Mouse (Mus musculus) urinary bladder, adult 2 months (tissue): ENCODE measurements around the gene Otc. TPM values are rescaled to one million over a fixed set of nuclear protein-coding genes. Genes with fewer than 3 reads are reported as not detected.

Experiments used
- DNase-seq: peaks from one replicate; pipeline ENCODE4 v3.0.0; 2022; ENCODE audit warnings: low spot score
- polyA plus RNA-seq: library from polyadenylated mRNA; depleted of rRNA; stranded (reverse); fragments of >200 nt; gene quantifications from 2 replicates; pipeline ENCODE4 v1.2.3, GENCODE M21; 2012; rRNA removed

Otc gene
- polyA plus RNA-seq = not detected in 2 replicates

DNA sequence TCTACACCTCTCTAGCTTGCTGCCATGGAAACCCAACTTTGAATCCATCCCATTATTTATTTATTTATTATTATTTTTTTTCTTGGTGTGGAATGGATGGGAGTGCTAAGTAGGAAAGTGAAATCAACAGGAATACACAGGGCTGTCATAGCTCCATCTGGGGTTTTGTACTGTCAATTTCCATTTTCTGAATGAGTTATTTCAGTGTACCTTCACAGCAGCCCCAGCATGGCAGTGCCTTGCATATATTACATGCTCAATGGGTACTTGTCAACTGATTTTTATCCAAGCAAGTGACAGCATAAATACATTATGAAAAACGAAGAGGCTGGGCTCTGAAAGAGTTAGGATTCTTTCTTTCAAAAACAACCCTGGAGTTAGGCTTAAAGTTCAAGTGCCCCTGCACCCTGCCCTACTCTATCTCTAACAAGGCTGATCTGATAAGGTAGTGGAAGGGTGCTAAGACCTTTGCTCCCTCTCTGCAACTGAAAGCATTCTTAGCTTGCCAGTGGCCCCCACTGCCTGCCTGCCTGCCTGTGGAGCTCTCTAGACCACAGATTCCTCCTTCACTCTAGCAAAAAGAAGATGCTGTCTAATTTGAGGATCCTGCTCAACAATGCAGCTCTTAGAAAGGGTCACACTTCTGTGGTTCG is at the start of gene Otc:
Otc (plus strand) TSS at position 454 of the 653 bp plus-strand sequence.
- no peak for DNase-seq

GRCm38 (mm10) chrX:10205937-10206336 is 46.2 kb upstream of the Otc start:
- DNase-seq = no peak

- DNase-seq = peak; percentile 23
Observed at GRCm38 (mm10) chrX:10215972-10216371, 36.1 kb upstream of the Otc start.

DNA sequence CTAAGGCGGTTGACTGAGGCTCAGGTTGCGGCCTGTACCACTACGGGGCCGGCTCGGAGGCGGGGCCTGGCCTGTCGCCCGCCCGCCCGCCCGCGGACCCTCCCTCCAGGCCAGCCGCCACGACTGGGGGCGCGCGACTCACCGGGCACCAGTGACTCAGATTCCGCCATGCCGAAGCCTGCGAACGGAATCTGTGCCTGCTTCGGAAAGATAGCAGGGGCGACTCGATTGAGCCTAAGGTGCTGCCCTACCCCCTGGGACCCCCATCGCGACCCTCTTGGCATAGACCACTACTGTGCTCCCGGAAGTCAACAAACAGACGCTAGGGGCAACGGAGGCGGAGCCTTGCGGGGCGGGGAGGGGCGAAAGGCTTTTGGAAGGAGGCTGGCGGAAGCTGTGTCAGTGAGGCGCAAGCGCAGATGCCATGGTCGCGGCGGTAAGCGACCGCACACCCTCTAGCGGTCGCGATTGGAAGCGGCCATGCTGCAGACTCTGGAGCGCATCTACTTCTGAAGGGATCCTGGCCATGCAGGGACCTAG is 35.6 kb upstream of the Otc start, which contains the start of gene Rpgr:
Rpgr (minus strand) TSS at position 511 of the 540 bp plus-strand sequence.
- DNase-seq = peak; percentile 66

DNA sequence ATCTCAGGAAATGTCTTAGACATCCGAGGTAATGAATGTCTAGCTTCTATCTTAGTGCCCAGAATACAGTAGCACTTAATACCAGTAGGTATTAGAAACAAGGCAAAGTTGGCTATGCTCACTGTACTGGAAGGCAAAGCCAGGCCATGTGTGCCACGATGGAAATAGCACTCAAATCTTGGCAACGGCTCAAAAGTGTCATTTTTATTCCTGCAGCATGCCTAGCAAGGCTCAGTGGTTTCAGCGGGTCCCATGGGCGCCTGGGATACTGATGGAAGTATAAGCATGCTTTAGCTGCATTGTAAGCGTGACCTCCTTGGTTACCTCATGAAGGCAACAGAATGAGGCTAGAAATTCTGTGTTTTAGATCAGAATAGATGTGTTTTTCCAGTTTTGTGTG is 32.8 kb upstream of the Otc start:
- DNase-seq = no peak

- no peak for DNase-seq
Observed at GRCm38 (mm10) chrX:10233051-10233450, 19.1 kb upstream of the Otc start.

- no peak for DNase-seq
Observed at GRCm38 (mm10) chrX:10234617-10235016, 17.5 kb upstream of the Otc start.

- no peak for DNase-seq
Observed at GRCm38 (mm10) chrX:10239515-10239914, 12.6 kb upstream of the Otc start.

GRCm38 (mm10) chrX:10243916-10244315 is 8.2 kb upstream of the Otc start:
- no peak for DNase-seq

DNA sequence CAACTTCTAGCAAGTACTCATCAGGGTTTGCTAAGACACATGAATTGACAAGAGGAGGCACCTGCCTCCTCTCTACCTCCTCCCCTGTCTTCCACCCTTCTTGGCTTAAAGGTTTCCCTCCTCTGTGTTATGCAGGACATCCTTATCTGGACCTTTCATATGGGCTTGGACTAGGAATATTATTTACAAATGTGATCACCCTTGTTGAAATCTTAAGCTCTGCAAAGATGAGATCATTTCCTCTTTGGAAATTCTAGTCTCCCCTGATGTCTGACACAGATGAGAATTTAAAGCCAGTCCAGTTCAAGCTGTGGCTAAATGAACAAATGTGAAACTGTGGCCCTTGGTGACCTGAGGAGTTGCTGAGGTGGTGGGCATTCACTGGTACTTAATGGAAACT is 748 bp upstream of the Otc start:
- DNase-seq = no peak

- DNase-seq = no peak
Observed at GRCm38 (mm10) chrX:10257774-10258173, 5.7 kb downstream of the Otc start.

DNA sequence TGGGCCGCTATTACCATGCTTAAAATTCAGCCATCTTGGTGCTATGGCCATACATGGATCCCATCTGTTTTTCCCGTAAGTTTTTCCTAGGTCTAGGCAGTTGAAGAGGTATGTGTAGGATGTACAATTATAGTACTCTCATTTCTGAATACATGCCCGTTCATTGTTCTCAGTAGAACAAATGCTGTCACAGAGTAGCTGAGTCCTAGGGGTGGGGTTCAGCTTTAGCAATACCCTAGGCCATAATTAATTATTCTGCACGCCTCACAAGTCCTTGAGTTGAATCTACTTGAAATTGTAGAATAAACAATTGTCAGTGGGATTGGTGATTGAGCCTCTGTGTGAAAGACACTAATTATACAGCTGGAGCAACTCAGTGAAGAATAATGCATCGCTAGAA is 6.2 kb downstream of the Otc start:
- no peak for DNase-seq

DNA sequence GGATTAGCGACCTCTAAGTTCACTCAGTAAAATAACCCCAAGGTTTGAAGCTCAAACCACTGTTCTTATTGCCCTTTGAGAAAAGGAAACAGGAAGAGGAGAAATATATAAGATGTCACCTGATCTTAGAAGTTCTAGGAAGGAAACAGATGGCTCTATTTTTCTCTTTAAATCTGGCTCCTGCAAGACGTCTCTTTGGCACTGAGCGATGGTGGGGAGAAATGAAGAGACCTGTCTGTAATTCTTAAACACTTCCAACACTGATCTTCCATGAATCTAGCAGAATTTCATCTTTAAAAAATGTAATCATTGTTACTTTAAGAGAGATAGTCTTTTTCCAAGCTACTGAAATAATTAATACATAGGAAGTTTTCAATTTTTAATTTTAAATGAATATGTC is 16.2 kb downstream of the Otc start:
- no peak for DNase-seq

DNA sequence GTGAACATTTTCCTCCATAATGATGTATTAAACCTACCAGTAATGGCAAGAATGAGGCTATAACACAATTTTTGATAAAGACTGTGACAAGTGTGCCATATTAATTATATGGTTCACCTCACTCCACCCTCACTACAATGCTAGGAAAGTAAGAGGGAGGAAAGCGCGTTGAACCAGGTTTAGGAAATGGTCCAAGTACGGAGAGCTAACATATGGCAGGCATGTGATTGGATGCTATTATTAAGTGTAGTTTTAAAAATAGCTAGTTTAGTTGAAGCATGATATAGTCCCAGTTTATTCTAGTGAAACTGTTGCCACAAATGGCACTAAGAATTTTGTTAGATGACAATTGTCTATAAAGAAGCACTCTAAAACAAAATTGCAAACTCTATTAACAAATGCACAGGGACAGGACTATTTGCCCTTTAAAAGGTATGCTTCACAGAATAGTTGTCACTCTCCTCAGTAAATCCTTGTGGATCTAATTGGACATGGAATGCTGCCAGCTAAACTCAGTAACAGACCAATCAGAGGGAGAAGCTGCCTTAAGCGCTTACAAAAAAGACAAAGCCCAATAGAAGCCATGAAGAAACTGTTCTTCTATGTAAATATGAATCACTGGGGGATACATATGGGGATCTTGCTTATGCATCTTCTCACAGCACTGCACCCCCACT is 16.8 kb downstream of the Otc start:
- DNase-seq = no peak

GRCm38 (mm10) chrX:10297341-10297740 is 45.2 kb downstream of the Otc start:
- no peak for DNase-seq

DNA sequence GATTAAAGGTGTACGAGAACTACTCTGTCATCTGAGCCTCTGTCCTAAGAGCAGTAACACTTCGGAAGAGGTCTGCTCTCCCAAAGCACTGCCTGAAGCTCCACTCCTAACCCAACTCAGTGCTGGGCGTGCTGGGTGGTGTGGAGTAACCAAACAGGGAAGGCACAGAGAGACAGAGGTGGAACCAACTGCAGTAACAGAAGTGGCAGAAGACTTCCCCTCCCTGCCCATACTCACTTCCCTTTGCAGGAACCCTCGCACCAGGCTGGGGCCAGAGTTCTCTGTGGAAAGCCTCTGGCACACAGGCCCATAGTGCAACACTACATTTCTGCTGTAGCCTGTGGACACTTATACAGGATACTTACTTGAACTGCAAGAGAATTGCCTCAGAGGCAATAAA is 66.1 kb downstream of the Otc start:
- DNase-seq = no peak

- DNase-seq = no peak
Observed at GRCm38 (mm10) chrX:10330246-10330645, 78.1 kb downstream of the Otc start.

GRCm38 (mm10) chrX:10331749-10332148 is 79.6 kb downstream of the Otc start:
- DNase-seq = no peak

- DNase-seq = no peak
Observed at GRCm38 (mm10) chrX:10336816-10337215, 84.7 kb downstream of the Otc start.

GRCm38 (mm10) chrX:10355867-10356266 is 103.8 kb downstream of the Otc start:
- DNase-seq = no peak
